Mouse (Mus musculus) liver, postnatal 0 days (tissue): ENCODE measurements around the gene Scaper.

Source experiments
- CTCF ChIP-seq: sonication (generic); IDR thresholded peaks from 2 replicates; pipeline ENCODE4 v1.5.1; 2016; ENCODE audit warnings: antibody characterized with exemption, low read depth
- EP300 ChIP-seq: IDR thresholded peaks from 2 replicates; pipeline ENCODE4 v1.6.1; 2016; ENCODE audit warnings: antibody characterized with exemption, low read depth, mild to moderate bottlenecking

GRCm38 (mm10) chr9:55508701-55509100, 429.2 kb downstream of the Scaper start:
- TF ChIP-seq CTCF (no peak), EP300 (no peak)
